Mouse (Mus musculus) forebrain, embryonic 10.5 days (tissue): Measurements from ENCODE around the gene Gamt. TPM values are rescaled to one million over a fixed set of nuclear protein-coding genes. Genes with fewer than 3 reads are reported as not detected.

ENCODE experiments used
- DNase-seq: peaks from one replicate; pipeline ENCODE4 v3.0.0-alpha.2; 2017; ENCODE audit warnings: low spot score; ENCODE audit errors: extremely low spot score
- H3K27ac ChIP-seq: fragments of 300-500 bp; sonication (generic); 2 replicates; pipeline ENCODE4 v1.5.1; 2016; ENCODE audit warnings: mild to moderate bottlenecking
- H3K27me3 ChIP-seq: fragments of 300-500 bp; sonication (generic); 2 replicates; pipeline ENCODE4 v1.6.1; 2016; ENCODE audit warnings: mild to moderate bottlenecking; ENCODE audit not compliant: poor library complexity, severe bottlenecking
- H3K36me3 ChIP-seq: fragments of 300-500 bp; sonication (generic); replicated peaks from 2 replicates; pipeline ENCODE4 v1.6.1; 2016; ENCODE audit warnings: mild to moderate bottlenecking, moderate library complexity
- H3K4me1 ChIP-seq: fragments of 300-500 bp; sonication (generic); 2 replicates; pipeline ENCODE4 v1.6.1; 2016
- H3K4me3 ChIP-seq: fragments of 300-500 bp; sonication (generic); 2 replicates; pipeline ENCODE4 v1.5.1; 2016; ENCODE audit warnings: mild to moderate bottlenecking, moderate library complexity
- H3K9me3 ChIP-seq: fragments of 300-500 bp; sonication (generic); 2 replicates; pipeline ENCODE4 v1.6.1; 2016; ENCODE audit warnings: mild to moderate bottlenecking, moderate library complexity
- WGBS: fragments of 180-500 bp; shearing (Covaris S2); methylation state at CpG from one replicate; pipeline ENCODE4 v1.1.7; 2016; 5-methylcytosine and 5-hydroxymethylcytosine counted together
- polyA plus RNA-seq: library from polyadenylated mRNA; unstranded; fragments of >200 nt; fragmentation: Nextera tagmentation; extraction: Ambion mirVana; gene quantifications from 2 replicates; pipeline ENCODE4 v1.2.1, GENCODE M21; 2016

Gamt gene
- polyA plus RNA-seq, 1 experiment from 2014 or later: 18.3 TPM

DNA sequence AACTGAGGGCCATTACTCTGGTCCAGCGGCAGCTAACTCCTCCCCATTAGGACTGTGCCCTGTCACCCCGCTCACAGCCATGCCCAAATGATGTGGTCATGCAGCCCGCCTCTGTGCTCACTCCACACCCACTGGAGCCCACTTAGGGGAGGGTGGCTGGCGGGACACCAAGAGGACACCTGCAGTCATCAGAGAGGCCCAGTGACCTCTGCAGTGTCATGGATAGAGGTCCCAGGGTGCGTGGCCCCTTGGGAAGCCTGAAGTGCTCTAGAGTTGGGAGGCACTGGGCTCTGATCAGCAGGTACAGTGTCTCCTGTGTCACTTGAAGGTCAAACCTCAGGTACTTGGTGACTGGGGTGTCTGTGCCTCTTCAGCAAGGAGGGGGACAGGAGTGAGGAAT, 36.0 kb upstream of the Gamt start:
- 85% methylated on average over 5 of the region's 5 CpGs for WGBS
- H3K36me3 ChIP-seq: peaks cover 28% of the 10 kb centered on the region
- H3K4me1 ChIP-seq: peaks cover 93% of the 10 kb centered on the region
- no peak for DNase-seq
- no peaks in the 10 kb centered on the region for H3K9me3 ChIP-seq
- peaks cover 55% of the 10 kb centered on the region for H3K27me3 ChIP-seq
- peak overlapping the region; percentile 58; the same call in 1 of the 2 replicates for H3K4me3 ChIP-seq
- peak overlapping the region; percentile 85 for H3K27ac ChIP-seq

DNA sequence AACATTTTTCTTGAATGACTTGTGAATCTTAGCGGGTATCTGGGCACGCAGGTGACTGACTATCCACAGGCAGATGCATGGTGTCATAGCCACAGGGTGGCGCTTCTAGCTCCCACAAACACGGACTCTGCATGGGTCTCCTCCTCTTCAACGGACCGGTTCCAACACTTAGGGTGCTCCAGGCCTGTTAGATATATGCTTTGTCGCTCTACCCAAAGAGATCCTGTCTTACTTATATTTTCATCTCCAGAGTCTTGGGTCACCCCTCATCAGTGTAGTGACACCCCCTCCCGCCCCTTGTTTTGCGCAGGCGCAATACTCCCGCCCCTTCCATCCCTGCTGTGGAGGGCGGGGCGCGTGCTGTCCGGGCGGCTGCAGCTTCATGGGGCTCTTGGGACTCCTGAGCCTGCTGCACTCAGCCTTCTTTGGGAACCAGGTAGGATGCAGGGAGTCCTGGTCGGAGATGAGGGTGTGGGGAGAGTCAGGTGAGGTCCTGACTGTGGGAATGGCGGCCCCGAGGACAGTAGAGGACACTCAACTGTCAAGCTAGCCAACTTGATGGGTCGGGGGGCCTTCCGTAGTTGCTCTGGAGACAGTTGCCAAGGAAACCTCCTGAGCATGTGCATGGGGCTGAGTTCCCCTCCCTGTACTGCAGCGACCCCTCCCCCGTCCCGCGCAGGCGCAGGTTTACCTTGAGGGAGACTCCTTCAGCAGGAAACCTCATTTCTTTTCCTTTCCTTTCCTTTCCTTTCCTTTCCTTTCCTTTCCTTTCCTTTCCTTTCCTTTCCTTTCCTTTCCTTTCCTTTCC, 35.0 kb upstream of the Gamt start, which contains the start of gene Apc2:
TSS of gene Apc2 (plus strand) at position 360 of the 808 bp plus-strand sequence.
- Histone ChIP-seq H3K36me3 (peaks cover 26% of the 10 kb centered on the region), H3K9me3 (no peaks in the 10 kb centered on the region), H3K4me1 (peaks cover 84% of the 10 kb centered on the region), H3K27me3 (peaks cover 45% of the 10 kb centered on the region), H3K4me3 (peak within 1 kb of the TSS; percentile 98), H3K27ac (peak within 1 kb of the TSS; percentile 85)
- WGBS: 1% methylated on average over 26 of the region's 26 CpGs
- DNase-seq: peak; percentile 81

DNA sequence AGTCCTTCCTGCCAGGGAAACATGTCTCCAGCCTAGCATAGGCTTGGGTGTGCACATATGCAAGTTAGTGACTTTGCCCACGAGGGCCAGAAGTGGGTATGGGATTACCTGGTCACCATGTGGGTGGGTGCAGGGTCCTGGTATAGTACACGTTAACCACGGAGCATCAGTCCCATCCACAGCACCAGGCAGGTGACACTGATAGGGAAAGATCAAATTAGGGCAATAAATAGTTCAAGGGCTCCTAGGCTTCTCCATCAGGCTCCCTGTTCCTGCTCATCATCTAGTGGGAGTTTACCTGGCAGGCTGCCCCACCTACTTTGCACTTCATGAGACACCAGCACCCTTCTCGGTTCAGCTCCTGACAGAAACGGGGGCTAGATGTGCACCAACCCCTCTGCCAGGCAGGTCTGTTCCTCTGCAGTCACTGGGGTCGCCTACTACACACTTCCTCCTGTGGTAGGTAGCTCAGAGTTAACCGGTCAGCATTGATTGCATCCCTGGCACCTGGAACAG, 34.0 kb upstream of the Gamt start:
- peak overlapping the region; percentile 98 for H3K4me3 ChIP-seq
- peaks cover 36% of the 10 kb centered on the region for H3K27me3 ChIP-seq
- peaks cover 74% of the 10 kb centered on the region for H3K4me1 ChIP-seq
- DNase-seq: no peak
- no peaks in the 10 kb centered on the region for H3K9me3 ChIP-seq
- H3K36me3 ChIP-seq: peaks cover 26% of the 10 kb centered on the region
- 0 out of 2 replicates have a peak overlapping the region, but pooled peaks have one; percentile 30 for H3K27ac ChIP-seq
- WGBS: 46% methylated on average over 7 of the region's 7 CpGs

DNA sequence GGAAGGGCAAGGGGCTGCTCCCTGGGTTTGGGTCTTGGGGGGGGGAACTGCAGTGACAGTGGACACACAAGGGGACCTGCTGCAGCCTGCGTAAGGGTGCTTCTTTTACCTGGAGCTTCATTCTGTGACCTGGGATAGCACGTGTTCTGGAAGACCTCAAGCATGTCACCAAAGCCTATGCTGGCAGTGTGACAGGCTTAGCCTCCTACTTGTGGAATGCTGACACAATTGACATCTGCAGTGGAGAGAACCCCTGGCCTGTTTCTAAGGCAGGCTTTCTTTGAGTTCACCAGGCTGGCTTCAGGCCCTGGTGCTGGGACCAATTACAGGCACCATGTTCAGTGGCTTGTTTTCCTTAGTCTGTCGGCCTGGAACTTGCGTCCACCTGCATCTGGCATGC, 33.5 kb upstream of the Gamt start:
- peak overlapping the region; percentile 98 for H3K4me3 ChIP-seq
- peaks cover 69% of the 10 kb centered on the region for H3K4me1 ChIP-seq
- WGBS: 73% methylated on average over 4 of the region's 4 CpGs
- peaks cover 27% of the 10 kb centered on the region for H3K36me3 ChIP-seq
- H3K9me3 ChIP-seq: no peaks in the 10 kb centered on the region
- no peak for DNase-seq
- peaks cover 30% of the 10 kb centered on the region for H3K27me3 ChIP-seq
- H3K27ac ChIP-seq: 0 out of 2 replicates have a peak overlapping the region, but pooled peaks have one; percentile 30

DNA sequence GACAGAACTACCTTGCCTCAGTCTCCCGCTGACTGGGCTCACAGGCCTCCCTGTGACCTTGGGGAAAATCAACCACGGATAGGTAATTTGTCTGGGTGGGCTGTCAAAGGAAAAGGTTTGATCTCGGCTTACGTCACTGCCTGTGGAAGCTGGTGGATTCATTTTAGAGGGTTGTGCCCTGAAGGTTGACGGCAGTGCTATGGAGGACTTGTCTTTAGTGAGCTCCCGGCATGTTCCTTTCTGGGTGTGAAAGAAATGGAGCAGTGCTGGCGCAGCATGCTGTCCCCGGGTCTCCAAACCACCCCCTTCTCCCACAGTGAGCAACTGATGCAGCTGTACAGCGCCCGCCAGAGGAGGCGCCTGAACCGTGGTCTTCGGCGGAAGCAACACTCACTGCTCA, 32.5 kb upstream of the Gamt start:
- H3K4me3 ChIP-seq: peak overlapping the region; percentile 98
- WGBS: 33% methylated on average over 14 of the region's 14 CpGs
- no peaks in the 10 kb centered on the region for H3K9me3 ChIP-seq
- H3K4me1 ChIP-seq: peaks cover 59% of the 10 kb centered on the region
- peaks cover 37% of the 10 kb centered on the region for H3K36me3 ChIP-seq
- H3K27me3 ChIP-seq: peaks cover 20% of the 10 kb centered on the region
- H3K27ac ChIP-seq: peak overlapping the region; percentile 99
- DNase-seq: no peak

DNA sequence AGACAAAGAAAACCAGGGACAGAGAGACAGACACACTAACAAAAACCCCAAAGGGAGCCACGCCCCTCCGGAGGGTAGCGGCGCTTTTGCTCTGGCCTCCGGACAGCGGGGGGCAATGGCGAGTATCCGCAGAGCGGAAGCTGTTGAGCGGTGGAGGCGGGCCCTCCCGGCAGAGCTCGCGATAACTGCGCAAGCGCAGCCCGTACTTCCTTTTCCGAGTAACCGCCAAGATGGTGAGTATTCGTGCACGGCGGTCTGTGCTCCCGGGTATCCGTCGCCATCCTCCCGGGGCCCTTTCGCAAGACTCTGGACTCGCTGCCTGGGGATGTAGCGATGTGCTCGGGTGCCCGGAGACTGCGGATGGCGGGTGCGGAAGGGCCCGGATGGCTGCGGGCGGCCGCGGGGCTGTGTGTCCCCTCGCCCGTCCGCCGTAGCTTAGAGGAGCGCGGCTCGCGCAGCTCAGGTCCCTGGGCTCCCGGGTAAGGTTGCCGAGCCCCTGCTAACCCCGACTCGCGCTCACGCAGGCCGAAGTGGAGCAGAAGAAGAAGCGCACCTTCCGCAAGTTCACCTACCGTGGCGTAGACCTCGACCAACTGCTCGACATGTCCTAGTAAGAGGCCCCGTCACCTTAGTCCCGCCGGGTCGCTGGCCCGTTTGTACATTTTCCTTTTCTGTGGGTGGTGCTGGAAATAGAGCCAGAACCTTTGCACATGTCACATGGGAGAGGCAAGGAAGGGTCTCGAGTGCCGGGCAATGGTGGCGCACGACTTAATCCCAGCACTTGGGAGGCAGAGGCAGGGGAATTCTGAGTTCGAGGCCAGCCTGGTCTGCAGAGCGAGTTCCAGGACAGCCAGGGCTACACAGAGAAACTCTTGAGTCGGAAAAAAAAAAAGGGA, 31.7 kb upstream of the Gamt start, which contains the start of gene Rps15:
TSS of gene Rps15 (plus strand) at position 203 of the 896 bp plus-strand sequence.
- Histone ChIP-seq H3K4me3 (peak within 1 kb of the TSS; percentile 98), H3K4me1 (peaks cover 52% of the 10 kb centered on the region), H3K27ac (peak within 1 kb of the TSS; percentile 99), H3K27me3 (peaks cover 12% of the 10 kb centered on the region), H3K9me3 (no peaks in the 10 kb centered on the region), H3K36me3 (peaks cover 45% of the 10 kb centered on the region)
- WGBS: under 1% methylated on average over 72 of the region's 72 CpGs
- DNase-seq: peak; percentile 97

DNA sequence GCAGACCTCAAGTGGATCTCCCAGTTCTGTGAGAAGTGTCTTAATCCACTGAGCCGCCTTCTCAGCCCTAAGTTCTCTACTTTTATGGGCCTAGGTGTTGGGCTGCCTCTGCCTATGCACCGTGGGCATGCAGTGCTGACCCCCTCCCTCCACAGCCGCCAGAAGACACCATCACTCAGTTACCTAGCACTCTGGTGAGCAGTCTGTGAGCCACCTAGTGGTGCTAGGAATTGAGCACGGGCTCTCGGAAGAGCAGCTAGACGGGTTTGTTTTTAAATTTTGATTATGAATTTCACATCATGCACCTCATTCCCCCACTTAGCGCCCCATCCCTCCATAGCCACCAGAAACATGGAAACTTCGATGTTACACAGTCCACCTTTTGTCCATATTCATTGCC, 27.8 kb upstream of the Gamt start:
- 71% methylated on average over 8 of the region's 8 CpGs for WGBS
- no peak overlapping the region for H3K4me3 ChIP-seq
- peaks cover 21% of the 10 kb centered on the region for H3K4me1 ChIP-seq
- H3K27me3 ChIP-seq: no peaks in the 10 kb centered on the region
- peaks cover 68% of the 10 kb centered on the region for H3K36me3 ChIP-seq
- no peak for DNase-seq
- no peak overlapping the region for H3K27ac ChIP-seq
- H3K9me3 ChIP-seq: no peaks in the 10 kb centered on the region

DNA sequence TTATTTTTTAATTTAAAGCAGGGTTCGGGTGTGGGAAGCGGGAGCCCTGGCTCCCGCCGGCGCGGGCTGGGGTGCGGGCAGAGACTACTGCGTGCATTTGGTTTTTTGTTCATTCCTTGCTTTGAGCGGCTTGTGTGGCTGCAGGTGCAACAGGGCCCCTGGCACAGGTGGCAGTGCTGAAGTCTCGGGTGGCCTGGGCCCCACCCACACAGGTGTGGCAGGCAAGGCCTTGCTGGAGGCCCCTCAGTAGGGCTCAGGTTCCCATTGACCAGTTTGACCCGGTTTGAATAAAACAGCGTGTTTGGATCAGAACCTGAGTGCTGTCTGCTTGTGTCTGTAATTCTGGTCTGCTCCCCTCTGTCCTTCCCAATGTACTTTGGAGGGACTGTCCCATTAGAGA, 27.3 kb upstream of the Gamt start:
- Histone ChIP-seq H3K36me3 (peaks cover 68% of the 10 kb centered on the region), H3K27me3 (no peaks in the 10 kb centered on the region), H3K4me3 (no peak overlapping the region), H3K4me1 (peaks cover 15% of the 10 kb centered on the region), H3K27ac (no peak overlapping the region), H3K9me3 (no peaks in the 10 kb centered on the region)
- WGBS: 94% methylated on average over 12 of the region's 12 CpGs
- DNase-seq: no peak

DNA sequence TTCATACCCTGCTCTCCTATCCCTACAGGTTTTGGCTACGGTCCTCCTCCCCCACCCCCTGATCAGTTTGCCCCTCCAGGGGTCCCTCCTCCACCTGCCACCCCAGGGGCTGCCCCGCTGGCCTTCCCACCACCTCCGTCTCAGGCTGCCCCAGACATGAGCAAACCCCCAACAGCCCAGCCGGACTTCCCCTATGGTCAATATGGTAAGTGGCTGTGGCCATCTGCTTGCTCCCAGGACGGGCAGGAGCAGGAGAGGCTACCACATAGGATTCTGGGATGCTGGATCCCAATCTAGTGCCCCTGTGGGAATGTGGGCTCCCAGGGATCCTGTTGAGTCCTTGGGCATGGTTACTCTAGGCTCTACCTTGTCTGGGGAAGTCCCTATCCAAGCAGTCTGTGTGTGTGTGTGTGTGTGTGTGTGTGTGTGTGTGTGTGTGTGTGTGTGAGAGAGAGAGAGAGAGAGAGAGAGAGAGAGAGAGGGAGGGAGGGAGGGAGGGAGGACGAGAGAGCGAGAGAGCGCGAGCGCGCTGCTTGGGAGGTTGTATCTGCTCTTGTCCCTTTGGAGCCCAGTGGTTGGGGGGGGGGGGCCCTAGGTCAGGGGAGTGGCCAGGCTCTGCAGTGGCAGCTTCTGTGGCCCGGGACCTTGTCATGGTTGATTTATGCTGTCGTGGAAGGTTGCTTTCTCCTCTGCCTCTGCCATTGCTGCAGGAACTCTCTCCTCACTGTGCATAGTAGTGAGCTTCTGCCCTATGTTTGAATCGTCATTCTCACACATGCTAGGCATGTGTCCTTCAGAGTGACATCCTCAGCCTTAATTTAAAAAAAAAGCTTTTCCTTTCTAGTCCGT, 24.6 kb upstream of the Gamt start:
- Histone ChIP-seq H3K9me3 (no peaks in the 10 kb centered on the region), H3K27me3 (no peaks in the 10 kb centered on the region), H3K36me3 (peaks cover 90% of the 10 kb centered on the region), H3K4me3 (no peak overlapping the region), H3K4me1 (peaks cover 8% of the 10 kb centered on the region; the same call in 1 of the 2 replicates), H3K27ac (no peak overlapping the region)
- WGBS: 88% methylated on average over 14 of the region's 15 CpGs
- DNase-seq: no peak

DNA sequence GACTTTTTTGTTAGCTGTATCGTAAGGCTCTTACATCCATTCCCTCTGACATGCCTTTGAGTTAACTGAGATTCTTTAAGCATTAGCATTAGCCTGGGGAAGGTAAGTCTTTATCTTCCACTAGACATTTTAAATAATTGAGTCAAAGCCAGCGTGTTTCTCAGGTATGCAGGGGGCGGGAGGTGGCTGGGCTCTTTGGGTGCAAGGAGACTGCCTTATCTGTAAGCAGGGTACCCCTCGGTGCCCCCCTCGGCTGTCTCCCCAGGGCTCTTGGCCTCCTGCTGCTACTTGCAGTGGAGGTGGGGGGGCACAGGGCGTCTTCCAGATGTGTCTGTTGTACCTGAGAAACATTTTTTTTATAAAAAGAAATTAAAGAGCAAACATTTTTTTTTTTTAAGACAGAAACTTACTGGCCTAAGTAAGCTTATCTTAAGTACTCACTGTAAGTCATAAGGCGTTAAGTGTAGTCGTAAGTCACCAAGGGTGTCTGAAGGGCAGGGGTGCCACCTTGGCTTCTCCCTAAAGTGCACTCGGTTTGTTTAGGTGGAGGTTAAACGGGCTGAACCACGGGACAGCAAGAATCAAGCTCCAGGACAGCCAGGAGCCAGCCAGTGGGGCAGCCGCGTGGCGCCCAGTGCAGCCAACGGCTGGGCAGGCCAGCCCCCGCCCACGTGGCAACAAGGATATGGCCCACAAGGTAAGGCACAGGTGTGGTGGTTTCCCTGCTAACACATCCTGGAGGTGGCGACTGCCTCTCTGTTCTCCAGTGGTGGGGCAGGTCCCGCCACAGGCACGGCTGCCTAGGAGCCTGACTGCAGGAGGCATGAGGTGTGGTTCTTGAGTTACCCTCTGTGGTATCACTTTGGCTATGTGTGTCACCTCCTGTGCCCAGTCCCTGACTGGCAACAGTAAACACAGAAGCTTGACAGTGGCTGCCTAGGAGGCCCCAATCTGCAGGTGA, 21.9 kb upstream of the Gamt start:
- Histone ChIP-seq H3K27ac (no peak overlapping the region), H3K4me3 (no peak overlapping the region), H3K4me1 (peaks cover 8% of the 10 kb centered on the region; the same call in 1 of the 2 replicates), H3K27me3 (no peaks in the 10 kb centered on the region), H3K36me3 (peaks cover 99% of the 10 kb centered on the region), H3K9me3 (no peaks in the 10 kb centered on the region)
- DNase-seq: no peak
- 93% methylated on average over 20 of the region's 20 CpGs for WGBS

DNA sequence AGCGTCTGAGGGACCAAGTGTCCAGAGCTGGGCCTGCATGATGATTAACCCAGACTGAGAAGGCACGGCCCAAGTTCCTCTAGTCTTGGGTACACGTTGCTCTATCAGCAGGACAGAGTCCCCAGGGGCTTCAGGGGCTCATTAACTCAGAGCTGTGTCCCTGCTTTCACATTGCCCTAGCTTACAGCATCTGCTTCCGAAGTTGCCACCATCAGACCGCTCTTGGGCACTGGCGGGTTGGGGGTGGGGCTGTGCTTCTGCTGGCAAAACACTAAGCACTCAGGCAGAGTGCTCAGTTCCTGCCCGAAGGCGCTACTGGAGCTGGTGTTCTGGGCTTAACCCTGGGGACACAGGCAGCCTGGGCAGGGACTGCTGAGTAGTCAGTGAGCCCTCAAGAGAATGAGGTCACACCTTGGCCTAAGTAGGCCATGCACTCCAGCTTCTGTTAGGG, 21.1 kb upstream of the Gamt start:
- Histone ChIP-seq H3K4me1 (0 out of 2 replicates have a peak, but pooled peaks cover 1% of the 10 kb centered on the region), H3K27ac (no peak overlapping the region), H3K4me3 (no peak overlapping the region), H3K27me3 (no peaks in the 10 kb centered on the region), H3K36me3 (peaks cover 99% of the 10 kb centered on the region), H3K9me3 (no peaks in the 10 kb centered on the region)
- no peak for DNase-seq
- WGBS: 80% methylated on average over 8 of the region's 8 CpGs
